Mouse (Mus musculus): Measurements from ENCODE around the gene Cnpy3.
"Not testable (repeated sequence)": the region's sequence is repeated elsewhere in the genome, so short reads cannot be mapped to it uniquely, and the experiment has no call there.

Cnpy3 gene

DNA sequence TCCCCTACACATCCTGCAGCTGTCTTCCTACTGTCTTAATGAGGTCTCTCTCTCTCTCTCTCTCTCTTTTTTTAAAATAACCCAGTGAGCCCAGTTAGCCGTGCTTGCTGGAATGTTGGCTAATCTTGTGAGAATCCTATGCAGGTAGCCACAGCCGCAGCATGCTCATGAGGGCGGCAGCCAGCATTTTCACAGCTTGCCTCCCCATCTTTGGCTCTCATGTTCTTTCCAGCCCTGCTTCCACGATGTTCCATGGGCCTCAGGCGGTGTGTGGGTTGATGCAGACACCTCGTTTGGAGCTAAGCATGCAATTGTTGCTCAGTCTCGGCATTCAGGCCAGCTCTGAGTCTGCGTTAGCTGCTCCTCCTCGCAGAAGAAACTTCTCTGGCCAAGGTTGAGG, 12.9 kb upstream of the Cnpy3 start:
- not testable (repeated sequence) for DNase-seq (ENCODE audit: low read depth in 1 of 2, low spot score in 2 of 2)

DNA sequence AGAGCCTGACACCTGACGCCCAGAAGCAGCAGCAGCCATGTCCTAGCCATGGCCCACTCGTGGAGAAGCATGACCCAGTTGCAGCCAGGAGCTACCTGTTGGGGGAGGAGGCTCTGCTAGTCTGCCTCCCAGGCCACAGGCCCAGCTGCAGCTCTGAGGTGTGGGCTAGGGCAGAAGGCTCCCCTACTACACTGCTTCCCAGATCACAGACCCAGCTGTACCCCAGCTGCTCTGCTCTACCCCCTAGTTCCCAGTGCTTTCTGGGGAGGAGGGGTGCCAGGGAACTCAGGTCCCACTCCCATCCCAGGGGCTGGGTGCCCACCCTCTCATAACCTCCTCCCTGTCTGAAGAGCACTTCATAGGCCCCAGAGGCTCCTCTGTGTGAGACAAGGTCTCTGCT, 11.5 kb upstream of the Cnpy3 start, which contains the start of gene Ptcra:
TSS of gene Ptcra (minus strand) at position 169 of the 400 bp plus-strand sequence.
- DNase-seq (ENCODE audit: low read depth in 1 of 2, low spot score in 2 of 2) = no peak

DNA sequence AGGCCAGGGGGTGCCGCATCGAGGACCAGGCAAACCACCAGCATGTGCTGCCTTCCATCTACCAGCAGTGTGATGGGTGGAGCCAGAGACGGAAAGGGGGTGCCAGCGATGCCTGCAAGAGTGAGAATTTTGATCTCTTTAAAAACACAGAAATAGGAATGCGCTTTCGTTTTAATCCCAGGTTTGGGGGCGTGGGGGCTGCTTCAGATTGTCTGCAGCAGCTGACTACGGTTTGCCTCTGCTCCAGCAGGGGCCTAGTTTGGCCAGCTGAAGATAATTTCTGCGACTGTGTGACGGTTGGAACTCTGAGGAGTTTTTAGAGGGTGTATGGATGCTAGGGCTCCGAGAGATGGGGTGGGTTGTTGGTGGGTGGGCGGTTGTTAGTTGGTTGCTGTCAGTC, 6.7 kb upstream of the Cnpy3 start:
- no peak for DNase-seq (ENCODE audit: low read depth in 1 of 2, low spot score in 2 of 2)

DNA sequence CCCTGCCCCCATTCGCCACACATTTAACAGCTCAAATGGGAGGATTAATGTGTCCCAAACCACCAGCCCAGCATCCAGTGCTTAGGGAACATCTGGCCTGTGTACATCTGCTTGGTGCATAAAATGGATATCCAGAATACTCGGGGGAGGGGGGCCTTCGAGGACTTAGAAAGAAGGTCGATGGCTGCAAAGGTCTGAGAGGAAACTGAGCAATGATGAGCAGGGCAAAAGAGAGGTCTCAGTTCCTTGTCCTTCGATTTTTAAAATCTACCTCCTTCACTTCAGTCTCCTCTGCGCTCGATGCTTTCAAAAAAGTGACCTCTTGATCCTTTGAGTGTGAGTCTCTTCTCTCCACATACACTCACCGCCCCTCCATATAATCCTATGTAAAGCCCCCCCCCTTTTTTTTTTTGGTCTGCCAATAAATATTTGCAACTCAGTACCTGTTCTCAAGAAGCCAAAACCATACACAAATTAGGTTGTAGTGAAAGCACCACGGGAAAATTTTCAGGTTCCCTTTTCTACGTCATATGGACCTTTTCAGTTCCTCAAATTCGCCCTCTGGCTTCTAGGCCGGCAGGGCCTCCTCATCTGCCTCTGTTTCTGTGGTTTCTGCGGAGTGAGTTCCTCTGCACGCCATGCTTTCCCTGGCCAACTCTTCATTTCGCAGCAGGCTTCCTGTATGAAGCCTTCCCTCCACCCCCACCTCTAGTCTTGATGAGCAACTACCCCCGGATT, 789 bp downstream of the Cnpy3 start:
- DNase-seq (ENCODE audit: low read depth in 1 of 2, low spot score in 2 of 2) = peak; percentile 83 to 86

DNA sequence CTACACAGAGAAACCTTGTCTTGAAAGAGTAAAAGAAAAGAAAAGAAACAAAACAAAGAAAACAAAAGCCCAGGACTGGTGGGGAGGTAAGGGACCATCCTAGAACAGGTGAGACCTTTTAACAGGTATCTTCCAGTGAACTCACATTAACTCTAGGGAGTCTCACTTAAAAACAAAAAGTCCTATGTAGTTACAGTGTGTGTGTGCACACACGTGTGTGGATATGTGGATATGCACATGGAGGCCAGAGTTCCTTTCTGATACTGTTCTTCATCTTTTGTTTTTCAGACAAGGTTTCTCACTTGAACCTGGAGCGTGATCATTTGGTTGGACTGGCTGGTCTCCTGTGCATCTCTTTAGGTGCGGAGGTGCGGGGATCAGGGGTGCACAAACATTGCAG, 1.4 kb downstream of the Cnpy3 start:
- no peak for DNase-seq (ENCODE audit: low read depth in 1 of 2, low spot score in 2 of 2)

DNA sequence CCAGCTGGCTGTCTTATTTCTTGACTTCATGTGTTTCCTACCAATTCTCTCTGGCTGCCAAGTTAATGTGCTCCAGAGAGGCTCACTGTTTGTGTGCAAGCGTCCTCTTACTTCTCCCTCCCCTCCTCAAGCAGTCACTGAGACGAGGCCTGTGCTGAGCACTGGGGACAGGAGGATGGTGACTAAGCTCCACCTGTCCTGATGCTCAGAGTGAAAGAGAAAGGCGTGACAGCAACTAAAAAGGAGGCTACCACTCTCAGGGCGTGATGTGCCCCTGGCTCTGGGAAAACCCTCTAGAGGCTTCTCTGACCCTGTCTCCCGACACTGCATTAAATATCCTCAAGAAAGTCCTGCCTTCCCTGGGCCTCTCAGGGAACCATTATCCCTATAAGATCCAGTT, 2.7 kb downstream of the Cnpy3 start:
- no peak for DNase-seq (ENCODE audit: low read depth in 1 of 2, low spot score in 2 of 2)

DNA sequence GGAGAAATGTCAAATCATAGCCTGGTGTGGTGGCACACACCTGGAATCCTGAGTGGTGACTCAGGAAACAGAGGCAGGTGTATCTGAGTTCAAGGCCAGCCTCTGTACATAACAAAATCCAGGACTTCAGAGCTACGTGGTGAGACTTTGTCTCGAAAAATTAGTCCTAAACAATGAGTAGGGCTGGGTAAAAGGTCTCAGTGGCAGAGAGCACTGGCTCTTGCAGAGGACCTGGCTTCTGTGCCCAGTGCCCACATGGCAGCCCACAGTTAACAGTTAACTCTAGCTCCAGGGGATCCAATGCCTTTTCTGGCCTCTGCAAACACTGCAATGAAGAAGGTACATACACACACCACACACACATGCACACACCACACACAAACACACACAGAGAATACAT, 4.2 kb downstream of the Cnpy3 start:
- DNase-seq (ENCODE audit: low read depth in 1 of 2, low spot score in 2 of 2) = no peak

DNA sequence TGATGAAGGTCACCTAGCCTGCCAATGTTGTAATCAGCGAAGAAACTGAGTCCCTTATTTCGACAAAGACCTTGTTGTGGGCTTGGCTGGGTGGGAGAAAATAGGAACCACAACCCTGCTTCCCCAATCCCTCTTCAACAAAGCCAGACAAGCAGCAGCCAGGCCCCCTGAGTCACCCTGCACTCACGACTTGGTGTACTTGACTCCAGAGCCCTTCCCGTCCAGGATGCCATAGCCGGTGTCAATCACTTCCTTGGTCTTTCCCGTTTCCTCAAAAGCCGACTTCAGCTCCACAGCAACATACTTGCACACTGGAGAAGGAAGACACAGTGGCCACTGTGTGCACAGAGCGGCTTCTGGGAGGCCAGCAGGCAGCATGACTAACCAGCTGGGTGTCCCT, 4.8 kb downstream of the Cnpy3 start:
- DNase-seq (ENCODE audit: low read depth in 1 of 2, low spot score in 2 of 2) = peak; percentile 61 to 84

DNA sequence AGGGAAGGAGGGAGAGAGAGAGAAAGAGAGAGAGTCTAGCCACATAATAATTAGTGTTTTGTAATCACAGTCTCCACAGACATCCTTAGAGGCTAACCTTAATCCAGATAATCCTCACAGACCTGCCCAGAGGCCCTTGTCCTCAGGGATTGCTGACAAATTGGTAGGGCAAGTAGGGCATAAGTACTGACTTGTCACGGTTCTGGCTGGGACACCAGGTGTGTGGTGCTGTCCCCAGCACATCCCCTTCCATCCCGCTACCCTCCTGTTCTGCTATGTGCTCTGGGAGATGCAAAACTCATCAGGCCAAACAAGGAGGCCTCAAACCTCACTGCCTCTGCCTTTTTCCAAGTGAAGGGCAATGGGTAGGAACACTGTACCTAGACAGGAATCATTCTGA, 6.5 kb downstream of the Cnpy3 start:
- DNase-seq (ENCODE audit: low read depth in 1 of 2, low spot score in 2 of 2) = no peak

DNA sequence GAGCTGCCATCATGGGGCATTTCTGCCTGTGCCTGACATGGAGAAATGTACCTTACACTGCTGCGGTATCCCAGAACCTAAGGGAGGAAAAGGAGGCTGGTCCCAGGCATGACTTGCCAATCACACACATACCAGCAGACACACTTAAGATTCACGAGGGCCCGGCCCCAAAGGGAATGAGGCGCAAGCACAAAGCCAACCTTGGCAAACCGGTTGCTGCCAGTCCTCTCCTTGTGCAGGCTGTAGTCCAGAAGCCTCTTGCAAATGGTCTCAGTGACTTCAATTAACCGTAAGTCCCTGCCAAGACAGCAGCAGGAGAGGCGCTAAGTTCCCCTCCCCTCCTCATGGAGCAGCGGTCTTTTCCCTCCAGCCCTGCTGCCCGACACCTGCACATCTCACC, 9.0 kb downstream of the Cnpy3 start:
- no peak for DNase-seq (ENCODE audit: low read depth in 1 of 2, low spot score in 2 of 2)

DNA sequence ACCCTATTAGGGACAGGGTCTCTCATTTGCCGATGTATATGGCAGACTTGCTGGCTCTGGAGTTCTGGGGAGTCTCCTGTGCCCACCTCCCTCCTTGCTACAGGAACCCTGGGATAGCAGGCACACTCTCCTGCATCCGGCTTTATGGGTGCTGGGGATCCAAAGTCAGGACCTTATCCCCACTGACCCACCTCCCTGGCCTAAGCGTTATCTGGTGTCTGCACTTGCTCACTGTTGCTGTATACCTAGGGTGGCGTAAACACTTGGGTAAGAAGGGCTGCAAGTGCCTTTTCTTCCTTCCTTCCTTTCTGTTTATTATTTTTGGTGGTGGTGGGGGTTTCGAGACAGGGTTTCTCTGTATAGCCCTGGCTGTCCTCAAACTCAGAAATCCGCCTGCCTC, 10.7 kb downstream of the Cnpy3 start:
- DNase-seq (ENCODE audit: low read depth in 1 of 2, low spot score in 2 of 2) = no peak

DNA sequence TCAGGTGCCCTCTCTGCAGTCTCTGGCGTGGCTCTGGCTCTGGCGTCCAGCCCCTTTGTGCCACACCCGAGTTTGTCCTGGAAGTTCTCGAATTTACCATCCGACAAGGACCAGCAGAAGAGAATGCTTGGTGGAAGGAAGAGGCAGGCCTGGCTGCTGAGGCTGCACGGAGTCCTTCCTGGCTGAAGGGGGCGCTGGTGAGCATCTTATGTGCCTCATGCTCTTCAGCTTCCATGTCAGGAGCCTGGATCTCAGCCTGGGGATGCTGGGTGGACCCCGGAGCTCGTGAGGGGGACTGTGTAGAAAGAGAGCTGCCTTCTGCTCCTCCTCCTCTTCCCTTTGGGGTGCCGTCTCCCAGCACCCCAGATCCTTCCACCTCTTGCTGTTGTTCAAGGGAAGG, 15.9 kb downstream of the Cnpy3 start:
- DNase-seq (ENCODE audit: low read depth in 1 of 2, low spot score in 2 of 2) = peak in 1 of 2 experiments; percentile 39

DNA sequence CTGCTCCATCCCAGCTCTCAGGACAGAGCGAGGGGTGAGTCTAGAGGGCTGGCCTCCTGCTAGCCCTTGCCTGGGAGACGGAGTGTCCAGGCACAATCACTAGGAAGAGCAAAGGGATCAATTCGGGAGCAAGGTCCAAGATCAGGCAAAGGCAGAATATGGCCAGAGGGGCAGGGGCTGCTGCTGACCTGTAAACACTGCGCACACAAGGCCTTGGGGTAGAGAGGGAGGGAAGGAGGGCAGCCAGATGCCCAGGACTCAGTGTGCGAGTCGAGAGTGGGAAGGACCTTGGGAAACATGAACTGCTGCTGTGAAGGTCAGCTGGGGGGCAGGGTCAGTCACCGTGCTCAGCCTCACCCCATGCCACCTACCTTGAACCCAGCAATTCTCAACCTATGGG, 16.7 kb downstream of the Cnpy3 start:
- DNase-seq (ENCODE audit: low read depth in 1 of 2, low spot score in 2 of 2) = no peak

DNA sequence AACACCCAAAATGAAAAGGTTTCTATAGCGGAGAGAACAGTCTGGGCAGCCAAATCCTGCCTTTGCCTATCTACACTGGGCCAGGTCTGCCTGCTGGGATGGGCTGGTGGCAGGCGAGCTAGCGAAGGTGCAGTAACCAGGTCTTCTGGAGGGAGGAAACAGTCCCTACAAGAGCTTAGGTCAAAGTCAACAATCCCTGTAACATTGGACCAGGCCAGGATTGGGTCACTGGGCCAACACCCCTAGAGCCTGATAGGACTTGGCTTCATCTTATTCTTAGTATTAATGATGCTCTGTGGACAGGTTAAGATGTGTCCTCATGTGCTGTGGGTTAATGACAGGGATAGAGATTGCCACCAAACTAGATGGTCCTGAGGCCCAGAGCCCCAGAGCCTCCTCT, 18.0 kb downstream of the Cnpy3 start:
- no peak for DNase-seq (ENCODE audit: low read depth in 1 of 2, low spot score in 2 of 2)

DNA sequence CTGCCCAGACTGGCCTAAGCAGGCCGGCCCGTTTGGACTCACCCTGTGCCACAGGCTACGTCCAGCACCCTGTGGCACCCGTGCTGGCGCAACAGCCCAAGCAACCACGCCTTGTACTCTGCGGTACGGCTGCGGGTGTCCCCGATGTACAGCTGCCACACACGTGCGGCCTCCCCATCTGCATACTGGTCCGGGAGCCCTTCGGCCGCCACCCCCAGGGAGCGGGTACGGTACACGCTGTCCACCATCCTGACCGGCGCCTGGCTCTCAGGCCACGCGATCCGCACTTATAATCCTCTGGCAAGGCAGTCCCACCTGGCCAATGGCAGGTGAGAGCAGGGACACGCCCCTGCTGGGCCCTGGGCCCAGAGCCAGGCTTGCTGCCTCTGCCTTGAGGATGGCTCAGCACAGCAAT, 23.1 kb downstream of the Cnpy3 start, which contains the start of gene Gnmt:
TSS of gene Gnmt (minus strand) at position 265 of the 415 bp plus-strand sequence.
- DNase-seq (ENCODE audit: low read depth in 1 of 2, low spot score in 2 of 2) = no peak

DNA sequence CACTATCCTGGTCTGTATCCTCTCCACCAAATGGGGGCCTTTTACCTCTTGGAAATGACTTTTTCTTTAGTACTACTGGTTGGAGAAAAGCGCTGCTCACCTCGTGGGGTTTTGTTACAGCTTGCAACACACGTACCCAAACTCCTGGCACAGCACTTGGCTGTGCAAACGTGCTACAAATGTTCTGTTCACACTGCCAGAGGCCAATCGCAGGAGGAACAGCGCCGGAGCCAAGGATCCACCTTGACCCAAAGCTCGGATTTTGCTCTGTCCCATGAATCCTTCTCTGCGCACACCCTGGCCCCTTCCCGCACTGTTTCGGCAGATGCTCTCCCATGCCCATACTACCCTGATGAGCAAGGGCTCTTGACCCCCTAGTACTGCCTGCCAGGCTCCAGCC, 23.5 kb downstream of the Cnpy3 start:
- no peak for DNase-seq (ENCODE audit: low read depth in 1 of 2, low spot score in 2 of 2)

DNA sequence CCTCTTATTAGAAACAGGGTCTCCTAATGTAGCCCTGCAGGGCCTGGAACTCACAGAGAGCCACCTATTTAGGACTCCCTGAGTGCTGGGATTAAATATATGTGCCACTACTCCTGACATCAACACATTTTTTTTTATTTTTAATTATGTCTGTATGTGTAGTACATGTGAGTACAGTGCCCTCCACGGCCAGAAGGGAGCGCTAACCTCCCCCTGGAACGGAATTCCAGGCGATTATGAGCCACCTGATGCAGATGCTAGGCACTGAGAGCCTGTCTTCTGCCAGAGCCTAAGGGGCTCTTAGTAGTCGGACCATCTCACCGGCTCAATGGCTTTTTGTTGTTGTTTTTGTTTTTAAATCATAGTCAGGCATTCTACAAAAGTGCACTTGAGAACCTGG, 24.0 kb downstream of the Cnpy3 start:
- DNase-seq (ENCODE audit: low read depth in 1 of 2, low spot score in 2 of 2) = no peak

DNA sequence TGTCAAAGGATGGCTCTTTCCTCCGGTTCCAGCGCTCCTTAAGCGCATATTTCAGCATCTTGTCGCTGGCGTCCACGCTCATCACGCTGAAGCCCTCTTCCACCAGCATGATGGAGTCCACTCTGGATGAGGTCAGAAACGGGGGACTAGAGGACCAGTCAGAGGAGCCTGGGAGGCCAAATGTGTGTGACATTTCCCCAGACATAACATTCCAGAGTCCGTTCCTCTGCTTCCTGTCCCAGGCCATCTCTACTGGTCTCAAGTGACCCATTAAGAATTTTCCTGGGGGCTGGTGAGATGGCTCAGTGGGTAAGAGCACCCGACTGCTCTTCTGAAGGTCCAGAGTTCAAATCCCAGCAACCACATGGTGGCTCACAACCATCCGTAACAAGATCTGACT, 24.7 kb downstream of the Cnpy3 start:
- no peak for DNase-seq (ENCODE audit: low read depth in 1 of 2, low spot score in 2 of 2)

DNA sequence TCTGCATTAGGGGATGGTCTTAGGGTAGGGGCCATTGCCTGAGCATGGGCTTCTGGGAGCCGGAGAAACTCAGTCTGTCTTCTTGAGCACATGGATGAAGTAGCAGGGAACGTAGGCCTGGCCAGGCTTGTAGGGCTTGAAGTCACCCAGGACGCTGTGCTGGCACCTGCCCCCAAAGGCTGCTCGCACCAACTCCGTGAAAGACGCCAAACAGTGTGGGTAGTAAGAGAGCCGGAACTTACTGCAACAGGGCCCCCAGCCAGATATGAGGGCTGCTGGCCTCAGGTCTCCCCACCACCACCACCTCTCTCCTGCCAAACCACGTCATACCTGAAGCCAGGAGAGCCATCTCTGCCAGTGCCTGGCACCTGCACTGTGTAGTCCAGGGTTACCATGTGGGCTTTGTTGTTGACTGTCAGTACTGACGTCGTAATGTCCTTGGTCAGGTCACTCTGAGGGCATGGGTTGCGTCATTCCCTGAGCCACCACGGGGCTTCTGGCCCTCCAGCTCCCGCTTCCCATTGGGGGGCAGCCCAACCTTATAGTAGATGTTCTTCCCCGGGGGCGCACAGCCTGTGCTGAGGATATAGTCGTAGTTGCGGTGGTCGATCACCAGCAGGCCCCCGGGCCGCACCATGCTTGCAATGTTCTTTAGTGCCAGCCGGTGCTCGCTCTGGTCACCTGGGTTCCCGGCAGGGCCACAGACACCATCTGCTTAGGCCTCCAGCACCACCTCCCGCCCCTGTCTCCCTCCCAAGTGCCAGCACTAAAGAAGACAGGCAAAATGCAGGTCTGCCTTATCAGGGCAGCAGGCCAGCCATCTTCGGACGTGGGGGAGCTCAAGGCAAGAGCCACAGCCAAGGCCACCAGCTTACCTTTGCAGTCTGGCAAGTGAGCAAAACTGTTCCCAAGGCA, 26.0 kb downstream of the Cnpy3 start:
- DNase-seq (ENCODE audit: low read depth in 1 of 2, low spot score in 2 of 2) = no peak

DNA sequence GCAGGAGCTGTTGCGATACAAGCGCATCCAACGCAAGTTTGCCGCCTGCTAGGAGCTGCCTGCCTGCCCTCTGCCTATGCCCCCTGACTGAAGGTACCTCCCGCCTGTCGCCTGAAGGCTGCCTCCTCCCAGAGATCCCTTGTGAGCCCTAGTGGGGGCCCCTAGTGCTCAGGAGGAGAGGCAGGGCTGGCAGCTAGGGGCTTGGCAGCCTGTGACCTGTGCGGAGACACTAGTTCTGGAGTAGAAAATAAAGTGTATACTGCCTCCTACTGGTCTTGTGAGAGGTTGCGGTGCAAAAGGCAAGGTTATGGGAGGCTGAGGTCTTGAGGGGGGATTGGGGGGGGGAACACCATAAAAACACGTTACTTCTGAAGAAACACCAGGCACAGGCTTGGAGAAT, 26.7 kb downstream of the Cnpy3 start:
- no peak for DNase-seq (ENCODE audit: low read depth in 1 of 2, low spot score in 2 of 2)

DNA sequence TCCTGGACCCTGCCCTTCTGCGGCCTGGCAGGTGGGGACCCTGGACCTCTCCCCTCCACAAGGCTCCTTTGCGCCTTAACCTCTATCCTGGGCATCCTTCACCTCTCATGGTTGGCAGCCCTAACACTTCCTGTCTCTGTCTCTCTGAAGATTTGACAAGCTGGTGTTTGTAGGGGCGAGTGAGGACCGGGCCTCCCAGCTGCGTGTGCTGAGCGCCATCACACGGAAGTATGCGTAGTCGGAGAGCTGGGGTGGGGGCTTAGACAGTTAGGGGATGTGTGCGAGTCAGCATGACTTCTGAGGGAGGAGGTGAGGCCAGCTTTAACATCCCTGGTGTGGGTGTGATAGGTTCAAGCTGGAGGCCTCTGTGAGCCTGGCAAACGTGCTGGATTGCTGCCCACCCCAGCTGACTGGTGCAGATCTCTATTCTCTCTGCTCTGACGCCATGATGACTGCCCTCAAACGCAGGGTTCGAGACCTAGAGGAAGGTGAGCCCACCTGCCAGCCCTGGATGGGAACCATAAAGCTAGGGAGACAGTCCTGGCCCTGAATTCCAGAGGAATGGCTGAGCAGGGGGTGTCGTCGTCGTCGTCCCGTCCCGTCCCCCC, 27.4 kb downstream of the Cnpy3 start:
- DNase-seq (ENCODE audit: low read depth in 1 of 2, low spot score in 2 of 2) = no peak

DNA sequence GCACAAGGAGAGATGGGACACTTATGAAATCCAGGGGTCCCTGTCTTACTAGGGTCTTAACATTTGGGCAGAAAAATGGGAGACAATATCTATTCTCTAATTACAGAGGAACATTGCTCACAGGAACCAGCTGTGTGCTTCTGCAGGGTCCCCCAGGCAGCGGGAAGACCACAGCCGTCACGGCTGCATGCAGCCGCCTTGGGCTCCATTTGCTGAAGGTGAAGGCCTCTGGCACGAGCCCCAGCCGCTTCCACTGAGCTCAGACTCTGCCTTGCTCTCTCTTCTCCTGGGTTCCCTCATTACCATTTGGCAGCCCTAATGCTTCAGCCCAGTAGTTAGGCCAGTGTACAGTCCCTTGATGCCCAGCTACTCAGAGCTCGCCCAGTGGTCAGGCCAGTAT, 30.9 kb downstream of the Cnpy3 start:
- DNase-seq (ENCODE audit: low read depth in 1 of 2, low spot score in 2 of 2) = no peak

Measured in monocyte, adult 2 months (primary cell).